Mouse (Mus musculus) CD4-positive helper T cell, adult 2 months (primary cell): Measurements from ENCODE around the gene Slc39a11.

Source experiments
- DNase-seq: peaks from one replicate; pipeline ENCODE4 v3.0.0-alpha.2; 2012; ENCODE audit warnings: low read depth, missing footprints, low spot score

Slc39a11 gene

GRCm38 (mm10) chr11:113417948-113418347 is 231.9 kb downstream of the Slc39a11 start:
- DNase-seq: peak; percentile 16

- peak; percentile 30 for DNase-seq
These were observed 237.3 kb downstream of the Slc39a11 start for GRCm38 (mm10) chr11:113412545-113412944.

GRCm38 (mm10) chr11:113411798-113412197 is 238.1 kb downstream of the Slc39a11 start:
- no peak for DNase-seq

GRCm38 (mm10) chr11:113409121-113409520 is 240.8 kb downstream of the Slc39a11 start:
- peak; percentile 23 for DNase-seq

GRCm38 (mm10) chr11:113407474-113407873 is 242.4 kb downstream of the Slc39a11 start:
- DNase-seq: no peak

GRCm38 (mm10) chr11:113400868-113401267 is 249.0 kb downstream of the Slc39a11 start:
- no peak for DNase-seq

GRCm38 (mm10) chr11:113399601-113400000 is 250.3 kb downstream of the Slc39a11 start:
- no peak for DNase-seq

- no peak for DNase-seq
These were observed 252.5 kb downstream of the Slc39a11 start for GRCm38 (mm10) chr11:113397394-113397793.

GRCm38 (mm10) chr11:113393366-113394150 is 256.3 kb downstream of the Slc39a11 start:
- no peak for DNase-seq

- DNase-seq: no peak
These were observed 258.2 kb downstream of the Slc39a11 start for GRCm38 (mm10) chr11:113391664-113392063.

- no peak for DNase-seq
These were observed 260.2 kb downstream of the Slc39a11 start for GRCm38 (mm10) chr11:113389637-113390036.

- DNase-seq: peak; percentile 53
These were observed 267.0 kb downstream of the Slc39a11 start for GRCm38 (mm10) chr11:113382674-113383571.

- DNase-seq: no peak
These were observed 268.3 kb downstream of the Slc39a11 start for GRCm38 (mm10) chr11:113381550-113381949.

GRCm38 (mm10) chr11:113378867-113379266 is 271.0 kb downstream of the Slc39a11 start:
- DNase-seq: no peak

GRCm38 (mm10) chr11:113376066-113376465 is 273.8 kb downstream of the Slc39a11 start:
- no peak for DNase-seq

GRCm38 (mm10) chr11:113373926-113374325 is 276.0 kb downstream of the Slc39a11 start:
- no peak for DNase-seq

- no peak for DNase-seq
These were observed 276.5 kb downstream of the Slc39a11 start for GRCm38 (mm10) chr11:113373331-113373730.

GRCm38 (mm10) chr11:113368046-113368445 is 281.8 kb downstream of the Slc39a11 start:
- DNase-seq: no peak

GRCm38 (mm10) chr11:113366257-113367030 is 283.4 kb downstream of the Slc39a11 start:
- no peak for DNase-seq

GRCm38 (mm10) chr11:113363739-113364138 is 286.1 kb downstream of the Slc39a11 start:
- no peak for DNase-seq

GRCm38 (mm10) chr11:113362617-113363016 is 287.3 kb downstream of the Slc39a11 start:
- DNase-seq: peak; percentile 57
